In the genomic region with DNA sequence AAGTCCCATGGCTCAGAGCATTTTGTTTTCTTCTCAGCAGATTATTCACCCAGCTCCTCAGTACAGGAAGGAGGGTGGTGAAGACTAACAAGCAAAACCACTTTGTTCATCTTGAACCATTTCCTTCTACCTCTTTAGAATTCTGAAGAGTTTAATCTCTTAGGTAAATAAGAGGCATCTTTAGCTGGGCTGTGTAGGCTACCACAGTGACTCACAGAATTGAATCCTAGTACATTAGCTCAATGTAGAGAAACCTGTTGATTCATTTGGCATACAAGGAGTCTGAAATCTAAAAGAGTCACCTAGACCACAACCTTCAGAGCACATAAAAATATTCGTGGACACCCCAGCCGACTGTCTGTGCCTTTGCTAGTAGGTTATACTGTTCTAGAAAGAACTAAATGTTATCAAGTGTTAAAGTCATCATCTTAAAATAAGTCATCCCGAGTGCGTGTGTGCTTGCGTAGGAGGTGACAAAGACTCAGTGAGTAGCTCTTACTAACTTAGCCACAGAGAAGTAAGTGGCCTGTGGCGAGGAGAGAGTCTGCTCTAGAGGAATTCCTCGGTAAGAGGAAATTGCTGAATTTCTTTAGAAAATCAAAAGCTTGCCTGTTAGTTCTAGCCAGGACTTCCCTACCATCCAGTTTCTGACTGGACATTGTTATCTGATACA, we compare ENCODE assay signal across 19 mouse cellular contexts.
A peak's percentile ranks its signal among the peaks of the same experiment; 100 is the strongest.
DNase-seq lines count a peak whose midpoint lies in the region; ATAC-seq lines count a peak whose summit lies in the region.
"Had no signal": no experiment of that assay in that cellular context is flagged by ENCODE, and none has a peak within 500 bp of the region (broad histone marks: within the 10 kb centered on the region; RNA-seq: fewer than 3 reads in every experiment).

No protein-coding gene starts in this region.

- WGBS in forebrain, embryonic 11.5 days = 93% methylated on average over 7 of the region's 7 CpGs

- H3K36me3 ChIP-seq in forebrain, embryonic 11.5 days (ENCODE audit: control insufficient read depth, insufficient read depth, low read length) = no peaks in the 10 kb centered on the region

- no peak overlapping the region for H3K27ac ChIP-seq in forebrain, embryonic 11.5 days (ENCODE audit: low read depth, low read length)
- H3K27ac ChIP-seq: embryonic facial prominence, embryonic 10.5 days; intestine, embryonic 15.5 days had no signal

- H3K4me1 ChIP-seq in forebrain, embryonic 11.5 days (replicated peaks; ENCODE audit: control insufficient read depth, insufficient read depth, low read length) = no peaks in the 10 kb centered on the region
- H3K4me1 ChIP-seq: intestine, embryonic 15.5 days had no signal

- no peak overlapping the region for H3K4me2 ChIP-seq in forebrain, embryonic 11.5 days (ENCODE audit: low read depth, low read length, severe bottlenecking)
- H3K4me2 ChIP-seq: heart, embryonic 11.5 days; intestine, embryonic 15.5 days had no signal

- H3K9ac ChIP-seq in forebrain, embryonic 11.5 days (ENCODE audit: low read length) = no peak overlapping the region
- H3K9ac ChIP-seq: intestine, embryonic 15.5 days had no signal

- peak; percentile 85 for ATAC-seq in frontal cortex, adult (ENCODE audit: low TSS enrichment)
- peak; percentile 54 for ATAC-seq in inflammation-experienced regulatory T-cells, adult 6 months
- ATAC-seq in forebrain, embryonic 11.5 days (replicated peaks; ENCODE audit: low FRiP score) = no peak
- ATAC-seq: forebrain, embryonic 16.5 days; intestine, embryonic 15.5 days; Patski had no signal

- H3K4me3 ChIP-seq in forebrain, embryonic 11.5 days (ENCODE audit: low read depth, low read length) = no peak overlapping the region
- H3K4me3 ChIP-seq: embryonic facial prominence, embryonic 10.5 days; erythroblast, embryonic 14.5 days; intestine, embryonic 15.5 days had no signal

- DNase-seq in frontal cortex, postnatal 10 days (ENCODE audit: low spot score in 2 of 2) = no peak
- DNase-seq in right cerebral cortex, adult 18-20 months = peak; percentile 66
- DNase-seq in right cerebral cortex, postnatal 14 days = no peak
- no peak for DNase-seq in kidney, adult 8-10 months
- DNase-seq in forebrain, embryonic 11.5 days (ENCODE audit: low spot score) = no peak
- DNase-seq in adrenal gland, postnatal 14 days = no peak
- DNase-seq: adrenal gland, adult 8-10 months; cerebellum, adult 9-11 months; gastrocnemius, postnatal 25 days; kidney, postnatal 10 days; thymus, adult 18-20 months had no signal

- no peaks in the 10 kb centered on the region for H3K27me3 ChIP-seq in forebrain, embryonic 11.5 days (ENCODE audit: control insufficient read depth, insufficient read depth, low read length)
- H3K27me3 ChIP-seq: intestine, embryonic 15.5 days; Patski had no signal

- no peaks in the 10 kb centered on the region for H3K9me3 ChIP-seq in forebrain, embryonic 11.5 days (ENCODE audit: control insufficient read depth, low read length)
- H3K9me3 ChIP-seq: embryonic facial prominence, embryonic 10.5 days; intestine, embryonic 15.5 days had no signal
